8 mouse cellular contexts compared by ENCODE assay signal in genomic region chr5:114822796-114823688, GRCm38 (mm10). TPM values are rescaled to one million over a fixed set of nuclear protein-coding genes. Genes with fewer than 3 reads are reported as not detected.
DNase-seq lines count a peak whose midpoint lies in the region; ATAC-seq and TF ChIP-seq lines count a peak whose summit lies in the region.

TSS of gene 1500011B03Rik (minus strand) at chr5:114823468.

- TF ChIP-seq CTCF in cortical plate, adult 2 months (IDR thresholded peaks at IDR 0.05; ENCODE audit: extremely low read depth, insufficient read depth, low read length): no peak

- TF ChIP-seq POLR2A in cortical plate, adult 2 months (IDR thresholded peaks at IDR 0.05; ENCODE audit: extremely low read depth, insufficient read depth, low read length): peak; percentile 79; the same call in 1 of the 2 replicates

- intact Hi-C loops in left cerebral cortex, postnatal 14 days (cut with DNase I): loop anchor here (10.0 kb wide), 1 partner anchor 112 kb away; no protein-coding TSS in a partner anchor

- H3K4me3 ChIP-seq in cortical plate, adult 2 months (ENCODE audit: insufficient read depth, low read length): peak within 1 kb of the TSS; percentile 68

- peak; percentile 35 for ATAC-seq in inflammation-experienced regulatory T-cells, adult 6 months
- ATAC-seq in megakaryocyte progenitor cell, adult 5-6 weeks (replicated peaks; ENCODE audit: poor library complexity): peak; percentile 52

- H3K4me1 ChIP-seq in cortical plate, adult 2 months (ENCODE audit: control insufficient read depth, insufficient read depth, low read length): no peaks in the 10 kb centered on the region

- H3K27ac ChIP-seq in cortical plate, adult 2 months (ENCODE audit: insufficient read depth, low read length): no peak within 1 kb of the TSS

- DNase-seq in adrenal gland, adult 2 months: peak; percentile 77
- DNase-seq in gastrocnemius, postnatal 10 days: peak; percentile 74
- DNase-seq in left cerebral cortex, postnatal 14 days (ENCODE audit: low spot score in 2 of 2): peak; percentile 77 to 78
- DNase-seq in right cerebral cortex, postnatal 10 days (ENCODE audit: low spot score in 2 of 2): peak; percentile 91 to 92
- DNase-seq in urinary bladder, postnatal 4 days (ENCODE audit: low spot score in 2 of 2): peak; percentile 54 to 80

RNA-seq across cellular contexts. Expression of gene 1500011B03Rik, which starts in this region (rescaled TPM):
- total RNA-seq in adrenal gland, adult 2 months (2021): 10 to 100 TPM; 23.1 to 36.6 TPM
- polyA plus RNA-seq in adrenal gland, adult 2 months (2012; rRNA removed): 29.7 and 30.6 TPM in 2 replicates
- 232 and 245 TPM in 2 replicates for polyA plus RNA-seq in cortical plate, adult 2 months (2012; rRNA removed)
- total RNA-seq in gastrocnemius, postnatal 10 days (2021): 10 to 100 TPM; 18.2 to 18.9 TPM
- 10 to 100 TPM; 41.1 to 61.7 (median 50.2) TPM for polyA plus RNA-seq in inflammation-experienced regulatory T-cells, adult 6 months (2017; shearing (Covaris generic))
- total RNA-seq in left cerebral cortex, postnatal 14 days (2021): 100 to 1,000 TPM; 170 to 179 TPM
- 61.6 and 65.6 TPM in 2 replicates for total RNA-seq in megakaryocyte progenitor cell, adult 5-6 weeks (2015)
- total RNA-seq in megakaryocyte progenitor cell, adult 5-6 weeks (2017): 35.0 and 36.2 TPM in 2 replicates
